Mouse (Mus musculus): Measurements from ENCODE around the gene Tmem208. TPM values are rescaled to one million over a fixed set of nuclear protein-coding genes. Genes with fewer than 3 reads are reported as not detected.

Gene Tmem208
- polyA plus RNA-seq, 1 experiment, result 103 TPM

- DNase-seq (ENCODE audit: low read depth), result no peak
Observed at GRCm38 (mm10) chr8:105325641-105326093, 487 bp upstream of the Tmem208 start.

- DNase-seq (ENCODE audit: low read depth), result no peak
Observed at GRCm38 (mm10) chr8:105326968-105327367, 814 bp downstream of the Tmem208 start.

- DNase-seq (ENCODE audit: low read depth), result no peak
Observed at GRCm38 (mm10) chr8:105330325-105330724, 4.2 kb downstream of the Tmem208 start.

- no peak for DNase-seq (ENCODE audit: low read depth)
Observed at GRCm38 (mm10) chr8:105331469-105331868, 5.3 kb downstream of the Tmem208 start.

- DNase-seq (ENCODE audit: low read depth), result no peak
Observed at GRCm38 (mm10) chr8:105331931-105332330, 5.8 kb downstream of the Tmem208 start.

GRCm38 (mm10) chr8:105332523-105332922, 6.4 kb downstream of the Tmem208 start:
- no peak for DNase-seq (ENCODE audit: low read depth)

- no peak for DNase-seq (ENCODE audit: low read depth)
Observed at GRCm38 (mm10) chr8:105336373-105337130, 10.4 kb downstream of the Tmem208 start.

- DNase-seq (ENCODE audit: low read depth), result no peak
Observed at GRCm38 (mm10) chr8:105338992-105339391, 12.8 kb downstream of the Tmem208 start.

GRCm38 (mm10) chr8:105339886-105340635, 13.9 kb downstream of the Tmem208 start:
- no peak for DNase-seq (ENCODE audit: low read depth)

- DNase-seq (ENCODE audit: low read depth), result no peak
Observed at GRCm38 (mm10) chr8:105341399-105341798, 15.2 kb downstream of the Tmem208 start.

- no peak for DNase-seq (ENCODE audit: low read depth)
Observed at GRCm38 (mm10) chr8:105342768-105343167, 16.6 kb downstream of the Tmem208 start.

GRCm38 (mm10) chr8:105343791-105344574, 17.8 kb downstream of the Tmem208 start:
- DNase-seq (ENCODE audit: low read depth), result no peak

GRCm38 (mm10) chr8:105345061-105345975, 19.2 kb downstream of the Tmem208 start:
- no peak for DNase-seq (ENCODE audit: low read depth)

GRCm38 (mm10) chr8:105346611-105347427, 20.7 kb downstream of the Tmem208 start:
- DNase-seq (ENCODE audit: low read depth), result no peak

- no peak for DNase-seq (ENCODE audit: low read depth)
Observed at GRCm38 (mm10) chr8:105347428-105348221, 21.5 kb downstream of the Tmem208 start, which contains the start of gene Fhod1. Fhod1 (minus strand) TSS chr8:105347953.

- no peak for DNase-seq (ENCODE audit: low read depth)
Observed at GRCm38 (mm10) chr8:105348450-105349095, 22.4 kb downstream of the Tmem208 start, which contains the start of gene Slc9a5. Slc9a5 (plus strand) TSS chr8:105348843.

- no peak for DNase-seq (ENCODE audit: low read depth)
Observed at GRCm38 (mm10) chr8:105349096-105349771, 23.1 kb downstream of the Tmem208 start.

GRCm38 (mm10) chr8:105350186-105350585, 24.0 kb downstream of the Tmem208 start:
- DNase-seq (ENCODE audit: low read depth), result no peak
